Mouse (Mus musculus) heart, embryonic 11.5 days (tissue): Measurements from ENCODE around the gene Eif5. TPM values are rescaled to one million over a fixed set of nuclear protein-coding genes. Genes with fewer than 3 reads are reported as not detected.
A peak's percentile ranks its signal among the peaks of the same experiment; 100 is the strongest.

Experiments
- ATAC-seq: fragments of 200-750 bp; cut with Nextera tagmentation; replicated peaks from 2 replicates; pipeline ENCODE4 v1.8.0; 2017; ENCODE audit warnings: moderate library complexity; ENCODE audit not compliant: insufficient number of reproducible peaks, low FRiP score, low TSS enrichment
- H3K27ac ChIP-seq: fragments of 300-500 bp; sonication (generic); 2 replicates; pipeline ENCODE4 v1.5.1; 2014; ENCODE audit warnings: mild to moderate bottlenecking, low read depth, low read length
- H3K27me3 ChIP-seq: fragments of 300-500 bp; sonication (generic); 2 replicates; pipeline ENCODE4 v1.6.1; 2014; ENCODE audit warnings: mild to moderate bottlenecking, low read length, mixed read lengths; ENCODE audit not compliant: control insufficient read depth, insufficient read depth
- H3K36me3 ChIP-seq: fragments of 300-500 bp; sonication (generic); 2 replicates; pipeline ENCODE4 v1.6.1; 2014; ENCODE audit warnings: mild to moderate bottlenecking, low read length, moderate library complexity, mixed read lengths; ENCODE audit not compliant: control insufficient read depth, insufficient read depth
- H3K4me1 ChIP-seq: fragments of 300-500 bp; sonication (generic); 2 replicates; pipeline ENCODE4 v1.6.1; 2014; ENCODE audit warnings: low read length; ENCODE audit not compliant: control insufficient read depth, insufficient read depth
- H3K4me2 ChIP-seq: fragments of 300-500 bp; sonication (generic); 2 replicates; pipeline ENCODE4 v1.6.1; 2014; ENCODE audit warnings: mild to moderate bottlenecking, moderate library complexity
- H3K4me3 ChIP-seq: fragments of 300-500 bp; sonication (generic); 2 replicates; pipeline ENCODE4 v1.5.1; 2014; ENCODE audit warnings: low read depth, low read length
- H3K9ac ChIP-seq: fragments of 300-500 bp; sonication (generic); 2 replicates; pipeline ENCODE4 v1.6.1; 2014; ENCODE audit warnings: mild to moderate bottlenecking, low read depth, low read length, moderate library complexity
- H3K9me3 ChIP-seq: fragments of 300-500 bp; sonication (generic); replicated peaks from 2 replicates; pipeline ENCODE4 v1.6.1; 2016; ENCODE audit warnings: low read length; ENCODE audit not compliant: control insufficient read depth
- WGBS: fragments of 180-500 bp; shearing (Covaris S2); extraction: QIAGEN DNeasy Blood & Tissue Kit; methylation state at CpG from one replicate; pipeline ENCODE4 v1.1.7; 2014; ENCODE audit not compliant: insufficient replicate concordance; 5-methylcytosine and 5-hydroxymethylcytosine counted together
- polyA plus RNA-seq: library from polyadenylated mRNA; unstranded; fragments of >200 nt; fragmentation: Nextera tagmentation; extraction: Ambion mirVana; gene quantifications from 2 replicates; pipeline ENCODE4 v1.2.1, GENCODE M21; 2014

Gene Eif5
- polyA plus RNA-seq, 1 experiment from 2014 or later: 505 TPM

- H3K9me3 ChIP-seq: no peaks in the 10 kb centered on the region
- no peaks in the 10 kb centered on the region for H3K36me3 ChIP-seq
- no peak overlapping the region for H3K4me3 ChIP-seq
- H3K4me1 ChIP-seq: peaks cover 12% of the 10 kb centered on the region; the same call in 1 of the 2 replicates
- H3K27me3 ChIP-seq: no peaks in the 10 kb centered on the region
- no peak overlapping the region for H3K27ac ChIP-seq
- H3K4me2 ChIP-seq: no peak overlapping the region
- no peak overlapping the region for H3K9ac ChIP-seq
- no peak for ATAC-seq
- 68% methylated on average over 5 of the region's 5 CpGs for WGBS
Measured at GRCm38 (mm10) chr12:111560286-111560685, 22.5 kb downstream of the Eif5 start.

GRCm38 (mm10) chr12:111562276-111562814 is 24.5 kb downstream of the Eif5 start:
- Histone ChIP-seq H3K4me2 (peak overlapping the region; percentile 7; the same call in 1 of the 2 replicates), H3K27me3 (no peaks in the 10 kb centered on the region), H3K4me1 (peaks cover 12% of the 10 kb centered on the region; the same call in 1 of the 2 replicates), H3K9ac (peak overlapping the region; percentile 44; the same call in 1 of the 2 replicates), H3K36me3 (no peaks in the 10 kb centered on the region), H3K4me3 (no peak overlapping the region), H3K27ac (0 out of 2 replicates have a peak overlapping the region, but pooled peaks have one; percentile 18), H3K9me3 (no peaks in the 10 kb centered on the region)
- no peak for ATAC-seq
- WGBS: 28% methylated on average over 4 of the region's 4 CpGs

GRCm38 (mm10) chr12:111563076-111563629 is 25.3 kb downstream of the Eif5 start:
- Histone ChIP-seq H3K4me2 (no peak overlapping the region), H3K9ac (no peak overlapping the region), H3K4me1 (peaks cover 12% of the 10 kb centered on the region; the same call in 1 of the 2 replicates), H3K4me3 (no peak overlapping the region), H3K9me3 (no peaks in the 10 kb centered on the region), H3K27me3 (no peaks in the 10 kb centered on the region), H3K27ac (0 out of 2 replicates have a peak overlapping the region, but pooled peaks have one; percentile 18), H3K36me3 (no peaks in the 10 kb centered on the region)
- no peak for ATAC-seq
- WGBS: 30% methylated on average over 5 of the region's 5 CpGs

- WGBS: 73% methylated on average over 5 of the region's 5 CpGs
- H3K9me3 ChIP-seq: no peaks in the 10 kb centered on the region
- ATAC-seq: no peak
- H3K36me3 ChIP-seq: no peaks in the 10 kb centered on the region
- peaks cover 7% of the 10 kb centered on the region; the same call in 1 of the 2 replicates for H3K4me1 ChIP-seq
- no peaks in the 10 kb centered on the region for H3K27me3 ChIP-seq
- H3K9ac ChIP-seq: no peak overlapping the region
- no peak overlapping the region for H3K27ac ChIP-seq
- no peak overlapping the region for H3K4me2 ChIP-seq
- H3K4me3 ChIP-seq: no peak overlapping the region
Measured at GRCm38 (mm10) chr12:111565363-111565762, 27.5 kb downstream of the Eif5 start.

- H3K9ac ChIP-seq: peak overlapping the region; percentile 31; the same call in 1 of the 2 replicates
- H3K4me1 ChIP-seq: peaks cover 5% of the 10 kb centered on the region
- 39% methylated on average over 11 of the region's 11 CpGs for WGBS
- no peak overlapping the region for H3K27ac ChIP-seq
- no peak overlapping the region for H3K4me3 ChIP-seq
- no peaks in the 10 kb centered on the region for H3K27me3 ChIP-seq
- no peak overlapping the region; the same call in 1 of the 2 replicates for H3K4me2 ChIP-seq
- no peak for ATAC-seq
- no peaks in the 10 kb centered on the region for H3K9me3 ChIP-seq
- no peaks in the 10 kb centered on the region for H3K36me3 ChIP-seq
Measured at GRCm38 (mm10) chr12:111568836-111569235, 31.0 kb downstream of the Eif5 start.

GRCm38 (mm10) chr12:111572406-111572805 is 34.6 kb downstream of the Eif5 start:
- Histone ChIP-seq H3K27ac (no peak overlapping the region), H3K4me1 (peaks cover 12% of the 10 kb centered on the region), H3K9ac (no peak overlapping the region), H3K4me3 (no peak overlapping the region), H3K27me3 (no peaks in the 10 kb centered on the region), H3K36me3 (no peaks in the 10 kb centered on the region), H3K4me2 (no peak overlapping the region), H3K9me3 (no peaks in the 10 kb centered on the region)
- no peak for ATAC-seq
- WGBS: 69% methylated on average over 7 of the region's 7 CpGs

- Histone ChIP-seq H3K9me3 (no peaks in the 10 kb centered on the region), H3K4me1 (peaks cover 12% of the 10 kb centered on the region), H3K4me3 (peak overlapping the region; percentile 100), H3K36me3 (no peaks in the 10 kb centered on the region), H3K27me3 (no peaks in the 10 kb centered on the region), H3K9ac (peak overlapping the region; percentile 98), H3K4me2 (peak overlapping the region; percentile 94), H3K27ac (no peak overlapping the region)
- 51% methylated on average over 6 of the region's 6 CpGs for WGBS
- ATAC-seq: no peak
Measured at GRCm38 (mm10) chr12:111573315-111573714, 35.5 kb downstream of the Eif5 start.

- under 1% methylated on average over 73 of the region's 75 CpGs for WGBS
- Histone ChIP-seq H3K9me3 (no peaks in the 10 kb centered on the region), H3K4me3 (peak within 1 kb of the TSS; percentile 100), H3K9ac (peak within 1 kb of the TSS; percentile 98), H3K27ac (peak within 1 kb of the TSS; percentile 95), H3K27me3 (no peaks in the 10 kb centered on the region), H3K4me1 (peaks cover 12% of the 10 kb centered on the region), H3K4me2 (peak within 1 kb of the TSS; percentile 94), H3K36me3 (no peaks in the 10 kb centered on the region)
- ATAC-seq: peak; percentile 96
Measured at GRCm38 (mm10) chr12:111574074-111574886, 36.5 kb downstream of the Eif5 start, which contains the start of gene Mark3. Mark3 (plus strand) TSS chr12:111574523.
